Mouse (Mus musculus) embryonic stem cell, embryonic (primary cell): ENCODE data around the gene Tedc1.

ENCODE experiments used
- CTCF ChIA-PET, 4 experiments: fragments of 300-600 bp in 2 of 4; fragments of 350-600 bp in 2 of 4; sonication (Branson Sonifier 250); formaldehyde crosslinking; loops; one replicate each; lab custom pipeline; 2022; ENCODE audit warnings: inconsistent platforms in 2 of 4; lab: Charles Lee
- POLR2A ChIA-PET, 4 experiments: fragments of 300-600 bp in 2 of 4; fragments of 350-600 bp in 2 of 4; sonication (Branson Sonifier 250); formaldehyde crosslinking; loops; one replicate each; lab custom pipeline; 2022; ENCODE audit warnings: antibody characterized with exemption in 4 of 4, inconsistent platforms in 1 of 4; lab: Charles Lee

Gene Tedc1

DNA sequence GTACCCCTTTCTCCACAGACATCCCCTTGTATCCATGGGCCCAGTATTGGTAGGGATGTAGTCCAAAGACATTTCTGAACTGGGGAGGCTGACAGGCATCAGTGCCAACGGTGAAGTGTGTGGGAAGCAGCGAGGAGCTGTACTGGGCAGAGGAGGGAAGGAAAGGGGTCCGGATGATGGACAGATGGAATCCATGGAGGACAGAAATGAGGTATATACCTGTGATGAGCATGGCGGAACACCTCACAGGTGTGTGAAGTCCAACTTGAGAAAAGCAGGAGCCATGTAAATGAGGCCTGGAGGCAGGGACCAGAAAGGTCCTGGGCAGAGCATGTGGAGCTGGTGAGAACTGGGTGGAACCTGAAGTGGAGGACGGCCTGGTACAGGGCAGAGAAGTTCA, 10.6 kb upstream of the Tedc1 start:
- ChIA-PET CTCF (interaction anchor here (0.5 to 7.8 kb wide), 41 partner anchors 9 to 422 kb away, joined by 3 to 85 read pairs (median 4); partner anchors contain the start of genes Tedc1 (in 4 of the 4), Tex22 (in 2 of the 4), Brf1 (in 1 of the 4) and Pacs2 (in 1 of the 4)), POLR2A (interaction anchor here (0.6 to 4.1 kb wide), 13 partner anchors 10 to 170 kb away, joined by 3 to 37 read pairs (median 6); partner anchors contain the start of genes Tedc1 (in 4 of the 4), Brf1 (in 1 of the 4) and Btbd6 (in 1 of the 4))

DNA sequence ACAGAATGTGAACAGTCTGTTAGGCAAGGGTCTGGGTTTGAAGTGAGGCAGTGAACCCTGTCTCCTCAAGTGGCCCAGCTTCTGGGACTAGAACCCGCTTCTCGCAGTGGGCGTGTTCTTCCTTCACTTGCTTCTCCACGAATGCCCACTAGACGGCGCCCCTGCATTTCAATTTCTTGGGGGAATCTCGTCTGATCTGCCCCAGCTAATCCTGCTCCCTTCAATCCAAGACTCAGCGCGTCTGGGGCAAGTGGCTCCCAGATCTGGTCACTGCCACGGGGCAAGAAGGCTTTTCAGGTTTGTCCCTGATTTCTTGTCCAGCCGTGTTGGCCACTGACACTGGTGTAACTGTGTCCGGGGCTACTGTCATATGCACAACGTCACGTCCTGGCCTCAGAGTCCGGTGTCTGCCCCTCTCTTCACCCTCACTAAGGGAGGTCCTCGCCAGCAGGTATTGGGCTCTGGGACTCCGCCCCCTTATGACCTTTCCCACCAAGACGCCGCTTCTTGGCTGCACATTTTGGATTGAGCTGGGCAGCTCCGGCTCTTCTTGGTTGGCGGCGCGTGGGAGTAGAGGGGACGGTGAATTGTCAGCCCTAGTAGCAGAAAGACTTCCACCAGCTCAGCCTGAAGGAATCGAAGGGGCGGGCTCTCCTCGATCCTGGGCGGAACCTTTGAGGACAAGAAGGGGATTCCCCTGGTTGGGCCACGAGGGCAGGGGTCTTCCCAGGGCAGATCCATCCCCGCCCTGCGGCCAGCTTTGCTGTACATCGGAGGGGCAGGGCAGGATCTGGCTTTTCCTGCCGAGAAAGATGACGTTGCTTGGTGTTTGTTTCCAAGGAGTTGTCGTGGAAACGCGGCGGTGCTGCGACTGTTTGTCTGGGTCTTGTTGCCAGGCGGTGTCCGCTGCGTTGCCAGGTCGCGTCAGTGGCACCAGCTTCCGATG, 9.8 kb upstream of the Tedc1 start, which contains the start of gene Crip1:
Gene Crip1, plus strand, starts transcription at position 205 of the 946 bp plus-strand sequence.
- POLR2A ChIA-PET: interaction anchor here (0.6 to 4.1 kb wide), 22 partner anchors 9 to 317 kb away, joined by 3 to 37 read pairs (median 4); partner anchors contain the start of genes Tedc1 (in 4 of the 4), Brf1 (in 1 of the 4), Btbd6 (in 1 of the 4) and Cdca4 (in 1 of the 4)
- CTCF ChIA-PET: interaction anchor here (0.5 to 7.8 kb wide), 56 partner anchors 9 to 423 kb away, joined by 3 to 85 read pairs (median 4); partner anchors contain the start of genes Tedc1 (in 4 of the 4), Tex22 (in 2 of the 4), Brf1 (in 1 of the 4) and Btbd6 (in 1 of the 4)

DNA sequence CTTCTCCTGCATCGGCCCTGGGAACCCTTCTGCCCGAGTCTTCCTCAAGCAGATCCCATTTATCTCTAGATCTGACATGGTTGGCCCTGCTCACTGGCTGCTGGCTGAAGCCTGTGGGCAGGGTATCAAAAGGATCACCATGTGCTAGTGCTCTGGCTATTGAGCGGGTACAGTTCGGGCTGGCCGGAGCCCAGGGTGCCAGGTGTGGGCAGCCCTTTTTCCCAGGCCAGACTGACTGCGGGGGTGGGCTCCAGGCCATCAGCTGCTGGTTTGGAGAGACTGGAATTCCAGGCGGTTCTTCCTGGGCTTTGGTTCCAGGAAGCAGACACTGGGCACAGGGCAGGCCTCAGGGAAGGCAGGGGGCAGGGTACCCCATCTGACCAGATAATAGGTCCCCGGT, 8.7 kb upstream of the Tedc1 start:
- CTCF ChIA-PET: interaction anchor here in 3 of 4 experiments (0.6 to 4.3 kb wide), 11 partner anchors 8 to 145 kb away, joined by 3 to 55 read pairs (median 6); partner anchors contain the start of gene Tedc1 (in 2 of the 3)
- POLR2A ChIA-PET: interaction anchor here in 3 of 4 experiments (1.0 to 4.1 kb wide), 10 partner anchors 8 to 73 kb away, joined by 3 to 37 read pairs (median 6); partner anchors contain the start of genes Tedc1 (in 3 of the 3) and Tex22 (in 1 of the 3)

DNA sequence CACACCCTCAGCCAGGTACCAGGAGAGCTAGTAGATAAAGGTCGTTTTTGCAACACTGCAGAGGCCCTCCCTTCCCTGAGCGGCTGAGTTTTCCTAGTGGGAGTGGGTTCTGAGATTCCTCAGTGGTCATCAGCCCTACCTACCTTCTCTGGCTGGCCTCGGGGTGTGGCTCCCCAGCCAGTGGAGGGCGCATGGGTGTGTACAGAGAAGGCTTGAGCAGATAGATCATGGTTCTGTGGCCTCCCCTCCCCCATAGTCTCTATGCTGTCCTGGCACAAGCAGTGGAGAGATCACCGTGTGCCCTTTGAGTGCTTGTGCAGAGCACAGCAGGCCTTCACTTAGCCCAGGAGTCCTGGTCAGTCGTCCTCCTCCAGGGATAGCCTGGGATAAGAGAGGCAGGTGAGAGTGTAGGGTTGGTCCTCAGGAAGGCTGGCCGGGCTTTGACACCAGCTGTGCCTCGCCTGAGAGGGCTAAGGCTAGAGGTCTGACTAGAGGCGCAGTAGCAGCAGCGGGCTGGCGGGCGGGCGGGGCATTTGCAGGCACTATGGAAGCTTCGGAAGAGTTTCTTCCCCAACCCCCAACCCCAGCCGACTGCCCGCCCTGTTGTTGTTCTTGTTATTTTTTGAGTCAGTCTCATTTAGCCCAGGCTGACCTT, 7.7 kb upstream of the Tedc1 start:
- ChIA-PET CTCF (interaction anchor here in 1 of 4 experiments (0.6 to 1.9 kb wide), 4 partner anchors 9 to 74 kb away, joined by 3 to 7 read pairs (median 5); partner anchors contain the start of genes Crip2 and Tex22), POLR2A (interaction anchor here in 2 of 4 experiments (0.6 to 2.3 kb wide), 9 partner anchors 8 to 172 kb away, joined by 3 to 6 read pairs (median 3); partner anchors contain the start of genes Crip2 (in 2 of the 2) and Btbd6 (in 1 of the 2))

- ChIA-PET CTCF (interaction anchor here in 1 of 4 experiments (1.3 to 1.9 kb wide), 2 partner anchors 68 to 75 kb away, joined by 7 read pairs; partner anchors contain the start of gene Tex22), POLR2A (interaction anchor here in 2 of 4 experiments (0.7 to 2.3 kb wide), 6 partner anchors 9 to 173 kb away, joined by 3 to 6 read pairs (median 4); partner anchors contain the start of genes Crip2 (in 2 of the 2) and Btbd6 (in 1 of the 2))
Observed at GRCm38 (mm10) chr12:113149341-113149740, 6.9 kb upstream of the Tedc1 start.

- ChIA-PET CTCF (interaction anchor here (0.6 to 1.9 kb wide), 5 partner anchors 8 to 1880 kb away, joined by 3 to 7 read pairs (median 4); partner anchors contain the start of gene Tex22 (in 1 of the 4)), POLR2A (interaction anchor here in 2 of 4 experiments (0.7 to 2.3 kb wide), 4 partner anchors 9 to 36 kb away, joined by 3 to 5 read pairs (median 4); partner anchors contain the start of genes Crip2 (in 1 of the 2) and Tmem121 (in 1 of the 2))
Observed at GRCm38 (mm10) chr12:113149896-113150295, 6.3 kb upstream of the Tedc1 start.

DNA sequence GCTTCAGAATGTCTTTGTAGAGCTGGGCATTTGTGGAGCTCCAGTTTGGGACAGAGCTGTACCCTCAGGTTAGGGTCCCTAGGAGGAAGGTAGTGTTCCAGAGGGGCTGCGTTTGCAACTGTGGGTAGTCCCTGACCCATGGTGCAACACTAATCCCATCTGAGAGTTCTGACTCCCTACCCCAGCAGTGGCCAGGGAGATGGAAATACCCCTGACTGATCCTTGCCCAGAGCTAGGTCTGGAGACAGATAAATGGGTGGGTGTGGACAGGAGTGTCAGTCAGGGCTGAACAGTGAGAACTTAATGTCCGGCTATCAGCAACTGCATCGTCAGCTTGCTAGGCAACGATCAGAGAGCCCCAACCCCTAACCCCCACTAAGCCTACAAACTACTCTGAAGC, 5.6 kb upstream of the Tedc1 start:
- ChIA-PET CTCF (interaction anchor here (0.6 to 1.2 kb wide), 4 partner anchors 8 to 275 kb away, joined by 3 to 4 read pairs (median 4); no protein-coding TSS in a partner anchor), POLR2A (interaction anchor here in 3 of 4 experiments (0.8 to 2.3 kb wide), 8 partner anchors 8 to 37 kb away, joined by 3 to 5 read pairs (median 4); partner anchors contain the start of genes Crip2 (in 3 of the 3) and Tmem121 (in 1 of the 3))

- POLR2A ChIA-PET: interaction anchor here (1.0 to 1.7 kb wide), 8 partner anchors 8 to 37 kb away, joined by 3 to 5 read pairs (median 4); partner anchors contain the start of genes Crip2 (in 3 of the 4) and Tmem121 (in 1 of the 4)
Observed at GRCm38 (mm10) chr12:113151046-113151445, 5.2 kb upstream of the Tedc1 start.

GRCm38 (mm10) chr12:113151661-113152271, 4.5 kb upstream of the Tedc1 start:
- POLR2A ChIA-PET: interaction anchor here in 3 of 4 experiments (1.0 to 1.7 kb wide), 6 partner anchors 9 to 36 kb away, joined by 3 to 5 read pairs (median 4); partner anchors contain the start of gene Crip2 (in 3 of the 3)
- CTCF ChIA-PET: interaction anchor here in 2 of 4 experiments (0.8 kb wide), 2 partner anchors 12 to 1916 kb away, joined by 4 read pairs; partner anchors contain the start of gene Crip2 (in 1 of the 2)

More at GRCm38 (mm10) chr12:113151046-113151445, 5.2 kb upstream of the Tedc1 start:
- CTCF ChIA-PET: interaction anchor here (0.6 to 1.2 kb wide), 6 partner anchors 9 to 1915 kb away, joined by 3 to 4 read pairs (median 4); partner anchors contain the start of gene Crip2 (in 1 of the 4)

GRCm38 (mm10) chr12:113152272-113152661, 4.0 kb upstream of the Tedc1 start:
- ChIA-PET CTCF (no interaction called here), POLR2A (interaction anchor here in 2 of 4 experiments (1.1 to 1.6 kb wide), 2 partner anchors 12 kb away, joined by 3 to 5 read pairs; partner anchors contain the start of gene Crip2 (in 1 of the 2))

GRCm38 (mm10) chr12:113152991-113153525, 3.2 kb upstream of the Tedc1 start:
- ChIA-PET POLR2A (interaction anchor here in 2 of 4 experiments (0.5 to 1.6 kb wide), 3 partner anchors 9 to 1424 kb away, joined by 3 to 5 read pairs (median 3); no protein-coding TSS in a partner anchor), CTCF (interaction anchor here in 1 of 4 experiments (1.0 to 1.3 kb wide), 2 partner anchors 10 to 79 kb away, joined by 3 to 4 read pairs; partner anchors contain the start of gene Tex22)

DNA sequence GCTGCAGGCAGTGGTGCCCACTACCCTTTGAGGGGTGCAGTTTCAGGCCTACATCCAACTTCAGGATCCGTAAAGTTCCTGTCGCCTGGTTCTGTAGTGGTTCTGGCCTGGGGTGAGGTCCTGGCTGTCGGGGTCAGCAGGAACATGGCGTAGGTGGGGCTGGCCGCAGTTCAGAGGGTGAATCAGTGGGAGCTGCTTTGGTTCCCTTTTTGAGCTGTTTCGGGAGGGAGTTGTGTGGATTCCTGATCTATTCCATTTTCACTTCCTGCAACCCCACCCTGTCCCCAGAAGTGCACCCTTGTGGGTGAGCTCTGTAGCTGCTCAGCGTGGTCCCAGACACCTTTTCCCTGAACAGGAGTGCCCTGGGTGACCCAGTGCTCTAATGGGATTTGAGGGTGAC, 2.2 kb upstream of the Tedc1 start:
- POLR2A ChIA-PET: interaction anchor here in 3 of 4 experiments (0.5 to 4.4 kb wide), 5 partner anchors 10 to 639 kb away, joined by 3 to 41 read pairs (median 3); no protein-coding TSS in a partner anchor
- CTCF ChIA-PET: interaction anchor here in 1 of 4 experiments (1.3 kb wide), 1 partner anchor 80 kb away, joined by 3 read pairs; the partner anchor contains the start of gene Tex22

- POLR2A ChIA-PET: interaction anchor here in 3 of 4 experiments (0.6 to 4.4 kb wide), 13 partner anchors 8 to 408 kb away, joined by 3 to 41 read pairs (median 14); partner anchors contain the start of genes Crip1 (in 3 of the 3), Crip2 (in 2 of the 3) and Jag2 (in 1 of the 3)
- CTCF ChIA-PET: interaction anchor here (0.5 to 4.1 kb wide), 21 partner anchors 8 to 456 kb away, joined by 3 to 85 read pairs (median 4); partner anchors contain the start of genes Crip1 (in 4 of the 4), Crip2 (in 1 of the 4) and Tex22 (in 1 of the 4)
Observed at GRCm38 (mm10) chr12:113154747-113155075, 1.5 kb upstream of the Tedc1 start.

DNA sequence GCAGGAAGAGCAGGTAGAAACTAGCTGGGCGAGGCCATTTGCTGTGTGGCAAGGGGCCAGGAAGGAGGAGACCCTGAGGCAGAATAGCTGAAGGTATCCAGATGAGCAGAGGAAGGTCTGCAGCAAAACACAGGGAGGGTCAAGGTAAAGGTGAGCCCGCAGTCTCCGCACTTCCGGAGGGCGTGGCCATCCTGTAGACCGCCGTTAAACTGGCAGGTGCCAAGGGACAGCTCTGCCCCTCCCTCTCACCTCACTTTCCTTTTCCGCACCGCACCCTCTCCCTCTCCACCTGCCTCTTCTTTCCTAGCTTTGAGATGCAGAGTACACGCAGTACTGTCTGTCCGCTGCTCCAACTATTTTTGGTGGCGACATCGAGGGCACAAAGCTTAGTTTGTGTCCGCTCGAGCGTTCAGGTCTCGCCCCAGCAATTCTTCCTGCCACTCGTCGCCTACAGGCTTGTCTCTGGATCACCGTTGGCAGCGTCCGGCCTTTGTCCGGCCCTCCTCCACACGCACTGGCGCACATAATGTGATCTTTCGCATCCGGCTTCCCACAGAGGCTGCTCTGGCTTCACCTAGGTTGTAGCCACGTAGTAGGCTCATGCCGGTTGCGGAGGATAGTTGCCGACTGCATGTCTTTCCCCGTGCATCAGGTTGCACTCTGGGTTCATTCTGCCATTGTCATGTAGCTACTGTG, 997 bp upstream of the Tedc1 start:
- CTCF ChIA-PET: interaction anchor here (0.5 to 4.1 kb wide), 37 partner anchors 7 to 457 kb away, joined by 3 to 85 read pairs (median 4); partner anchors contain the start of genes Crip1 (in 4 of the 4), Tex22 (in 2 of the 4), Brf1 (in 1 of the 4) and Crip2 (in 1 of the 4)
- POLR2A ChIA-PET: interaction anchor here (0.6 to 4.4 kb wide), 25 partner anchors 9 to 408 kb away, joined by 3 to 41 read pairs (median 6); partner anchors contain the start of genes Crip1 (in 3 of the 4), Crip2 (in 2 of the 4), Brf1 (in 1 of the 4) and Jag2 (in 1 of the 4)
